Mouse (Mus musculus) adrenal gland, adult (tissue): ENCODE measurements around the gene Terb1.

Experiments used
- DNase-seq, 2 experiments: peaks; one replicate each; pipeline ENCODE4 v3.0.0; 2022 to 2023; ENCODE audit warnings: low spot score in 1 of 2; ENCODE audit not compliant: inconsistent age in 2 of 2

Gene Terb1

DNA sequence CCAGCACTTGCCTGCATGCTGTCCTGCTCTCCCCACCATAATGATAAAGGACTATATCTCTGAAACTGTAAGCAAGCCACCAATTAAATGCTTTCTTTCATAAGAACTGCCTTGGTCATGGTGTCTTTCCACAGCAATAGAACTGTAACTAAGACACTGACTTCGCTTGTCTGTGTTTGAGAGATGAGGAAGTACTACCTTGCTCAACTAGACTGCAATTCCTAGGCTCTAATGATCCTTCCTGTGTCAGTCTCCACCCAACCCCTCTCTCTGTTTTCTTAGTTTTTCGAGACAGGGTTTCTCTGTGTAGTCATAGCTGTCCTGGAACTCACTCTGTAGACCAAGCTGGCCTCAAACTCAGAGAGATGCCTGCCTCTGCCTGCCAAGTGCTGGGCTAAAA, 42.2 kb downstream of the Terb1 start:
- no peak for DNase-seq

DNA sequence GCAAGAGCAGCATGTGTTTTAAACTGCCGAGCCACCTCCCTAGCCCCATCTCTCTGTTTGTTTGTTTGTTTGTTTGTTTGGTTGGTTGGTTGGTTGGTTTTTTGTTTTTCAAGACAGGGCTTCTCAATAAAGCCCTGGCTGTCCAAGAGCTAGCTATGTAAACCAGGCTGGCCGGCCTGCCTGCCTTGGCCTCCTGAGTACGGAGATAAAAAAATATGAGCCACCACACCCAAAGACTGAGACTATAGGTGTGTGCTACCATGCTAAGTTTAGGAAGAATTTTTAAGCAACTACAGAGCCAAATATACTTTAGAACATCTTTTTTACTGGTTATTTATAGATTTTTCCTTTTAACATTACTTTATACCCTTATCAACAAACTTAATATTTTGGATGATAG, 57.5 kb downstream of the Terb1 start:
- no peak for DNase-seq

DNA sequence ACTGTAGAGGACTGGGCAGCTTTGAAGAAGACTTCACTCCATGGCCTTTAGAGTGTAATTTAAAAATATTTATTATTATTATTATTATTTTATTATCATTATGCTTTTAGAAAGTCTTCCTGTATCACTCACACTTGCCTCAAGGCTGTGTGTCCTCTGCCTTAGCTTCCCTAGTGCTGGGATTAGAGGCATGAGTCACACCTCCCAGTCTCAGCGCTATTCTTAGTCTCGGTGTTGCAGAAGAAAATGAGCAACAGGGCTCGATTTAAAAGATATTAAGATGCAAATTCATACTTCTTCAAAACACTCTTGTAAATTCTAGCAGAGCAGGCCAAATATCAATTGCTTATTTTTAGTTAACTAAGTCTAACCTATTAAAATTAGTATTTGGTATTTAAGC, 60.9 kb downstream of the Terb1 start:
- peak in 1 of 2 experiments; percentile 36 for DNase-seq

DNA sequence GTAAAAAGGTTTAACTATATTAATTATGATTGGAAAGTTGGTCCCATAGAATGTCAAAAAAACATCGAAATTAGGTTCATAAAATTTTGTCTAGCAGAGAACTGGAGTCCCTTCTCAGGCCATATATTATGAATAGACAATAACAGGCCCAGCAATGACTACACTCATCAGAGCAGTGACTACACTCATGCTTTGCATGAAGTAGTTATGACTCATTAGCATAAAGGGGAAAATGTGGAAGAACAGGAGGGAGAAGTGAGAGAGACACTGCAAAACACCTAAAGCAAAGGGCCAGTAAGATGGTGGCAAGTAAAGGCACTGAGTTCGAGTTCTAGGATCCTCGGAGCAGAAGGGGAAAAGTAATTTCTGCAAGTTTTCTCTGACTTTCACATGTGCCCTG, 63.7 kb downstream of the Terb1 start:
- no peak for DNase-seq

DNA sequence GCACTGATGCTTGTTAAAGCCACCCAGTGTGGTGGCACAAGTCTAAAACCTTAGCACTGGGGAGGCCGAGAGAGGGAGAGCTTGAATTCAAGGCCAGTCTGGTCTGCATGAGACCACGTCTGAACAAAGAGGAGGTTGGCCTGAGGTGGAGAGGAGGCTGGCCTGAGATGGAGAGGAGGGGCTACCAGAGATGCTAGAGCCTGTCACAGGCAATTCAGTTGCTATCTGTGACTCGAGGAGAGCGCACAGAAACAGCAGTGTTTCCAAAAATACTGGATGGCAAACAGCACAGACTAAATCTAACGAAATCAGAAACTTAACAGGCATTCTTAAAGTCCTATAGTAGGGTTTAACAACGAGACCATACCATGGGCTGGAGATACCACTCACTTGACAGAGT, 64.5 kb downstream of the Terb1 start:
- DNase-seq = peak in 1 of 2 experiments; percentile 13

DNA sequence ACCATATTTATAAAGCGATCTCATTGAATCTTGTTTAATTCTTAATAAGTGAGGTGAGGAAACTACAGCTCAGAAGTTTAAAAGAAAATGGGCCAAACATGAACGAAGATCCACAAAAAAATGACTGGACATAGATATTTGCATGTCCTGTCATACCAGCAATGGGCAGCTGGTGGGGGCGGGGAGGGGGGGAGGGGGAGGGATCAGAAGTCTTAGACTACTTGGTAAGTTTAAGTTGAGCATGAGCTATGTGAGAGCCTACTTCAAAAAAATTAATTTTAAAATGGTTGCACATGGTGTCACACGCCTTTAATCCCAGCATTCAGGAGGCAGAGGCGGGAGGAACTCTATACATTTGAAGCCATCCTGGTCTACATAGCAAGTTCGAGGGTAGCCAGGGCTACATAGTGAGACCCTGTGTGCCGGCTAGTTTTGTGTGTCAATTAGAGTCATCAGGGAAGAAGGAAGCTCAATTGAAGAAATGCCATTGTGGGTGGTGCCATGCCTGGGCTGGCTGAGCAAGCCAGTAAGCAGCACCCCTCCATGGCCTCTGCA, 66.5 kb downstream of the Terb1 start:
- DNase-seq = no peak

DNA sequence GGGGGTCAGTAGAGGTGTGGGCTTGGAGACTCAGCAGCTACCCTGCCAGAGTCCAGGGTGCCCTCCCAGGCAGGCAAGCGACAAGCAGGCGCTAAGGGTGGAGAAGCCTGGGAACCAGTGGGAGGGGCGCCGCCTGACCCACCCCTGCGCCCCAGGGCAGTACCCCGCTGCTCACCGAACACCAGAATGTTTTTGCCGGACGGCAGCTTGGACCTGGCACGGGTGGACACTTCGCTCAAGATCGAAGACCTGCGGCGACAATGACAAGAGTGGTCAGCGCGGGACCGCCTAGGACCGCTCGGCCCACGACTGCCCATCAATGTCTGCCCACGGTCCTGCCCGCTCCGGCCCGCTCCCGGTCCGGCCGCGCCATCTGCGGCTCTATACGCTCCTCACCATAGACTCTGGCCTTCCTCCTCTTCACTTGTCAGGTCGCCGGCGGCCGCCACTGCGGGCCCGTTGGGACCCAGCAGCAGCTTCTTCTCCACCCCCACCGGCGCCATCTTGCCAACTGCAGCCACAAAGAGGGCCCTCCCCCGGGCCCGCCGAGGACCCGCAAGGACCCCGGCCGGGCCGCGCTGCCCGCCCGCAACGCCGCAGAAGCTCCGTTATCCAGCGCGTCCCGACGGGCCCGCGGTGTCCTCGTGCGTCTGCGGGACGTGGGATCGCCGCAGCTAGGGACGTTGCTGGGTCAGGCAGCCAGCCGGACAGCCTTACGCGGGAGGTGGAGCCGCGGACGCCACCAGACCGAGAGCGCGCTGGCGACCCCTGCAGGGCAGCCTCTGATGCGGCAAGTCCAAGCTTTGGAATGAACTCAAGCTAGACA, 67.2 kb downstream of the Terb1 start, which contains the start of gene Dync1li2:
Gene Dync1li2 (minus strand): TSS at position 749 of the 826 bp plus-strand sequence.
- DNase-seq = peak; percentile 92 to 98

DNA sequence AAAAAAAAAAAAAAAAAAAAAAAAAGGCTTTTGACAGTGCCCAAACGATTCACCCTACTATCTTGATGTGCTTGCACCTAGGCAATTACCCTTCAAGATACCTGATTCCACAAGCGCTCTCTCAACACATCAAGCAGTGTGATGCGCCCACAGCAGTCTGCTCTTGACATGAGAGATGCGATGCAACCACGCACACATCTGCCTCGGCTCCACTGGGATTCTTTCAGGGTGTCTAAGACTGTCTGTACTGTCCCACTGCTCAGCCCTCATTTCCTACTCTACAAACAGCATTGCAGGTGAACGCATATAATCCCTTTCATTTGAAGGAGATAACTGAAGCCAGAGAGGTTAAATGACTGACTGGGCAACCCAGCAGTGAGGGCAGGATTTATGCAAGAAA, 68.1 kb downstream of the Terb1 start:
- DNase-seq = no peak

DNA sequence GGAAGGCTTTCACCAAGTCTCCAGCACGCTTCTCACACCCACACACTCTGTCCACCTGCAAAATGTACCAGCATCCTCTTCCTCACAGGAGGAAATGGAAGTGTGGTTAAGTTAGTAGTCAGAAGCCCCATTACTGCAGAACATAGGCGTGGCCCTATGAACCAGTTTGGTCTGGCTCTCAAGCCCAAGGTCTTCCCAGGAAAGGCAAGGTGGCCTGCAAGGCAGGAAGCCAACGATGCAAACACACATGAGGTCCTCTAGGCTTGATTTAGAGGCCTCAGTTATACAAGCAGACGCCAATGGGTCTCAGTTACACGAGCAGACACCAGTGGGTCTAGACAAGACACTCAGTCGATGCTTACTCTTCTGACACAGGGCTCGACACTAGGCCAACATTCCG, 70.2 kb downstream of the Terb1 start:
- DNase-seq = no peak

DNA sequence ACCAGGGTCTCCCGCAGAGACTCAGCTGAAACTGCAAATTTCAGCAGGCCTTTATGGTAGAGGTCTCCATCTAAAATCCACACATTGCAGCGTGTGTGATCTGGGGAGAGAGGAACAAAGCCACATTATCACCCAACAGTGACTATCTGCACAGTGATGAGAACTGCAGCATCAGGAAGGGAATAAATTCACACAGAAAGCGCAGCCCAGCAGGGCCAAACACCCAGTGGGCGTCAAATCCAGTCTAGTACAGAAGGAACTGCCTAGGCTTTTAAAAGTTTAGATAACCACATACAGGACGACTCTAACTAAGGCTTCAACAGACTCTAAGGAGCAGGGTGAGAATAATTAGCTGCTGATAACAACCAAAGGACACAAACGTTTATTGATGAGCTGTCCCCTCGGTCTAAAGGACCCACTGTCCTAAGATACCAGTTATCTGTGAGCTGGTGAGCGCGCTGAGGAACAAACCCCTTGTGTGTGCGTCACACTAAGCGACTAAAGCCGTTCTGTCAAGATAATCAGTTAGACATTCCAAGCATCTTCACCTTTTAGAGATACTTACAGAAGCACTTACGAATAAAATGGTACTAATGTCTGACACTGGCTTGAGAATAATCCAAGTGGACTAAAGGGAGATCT, 72.1 kb downstream of the Terb1 start:
- DNase-seq = no peak

DNA sequence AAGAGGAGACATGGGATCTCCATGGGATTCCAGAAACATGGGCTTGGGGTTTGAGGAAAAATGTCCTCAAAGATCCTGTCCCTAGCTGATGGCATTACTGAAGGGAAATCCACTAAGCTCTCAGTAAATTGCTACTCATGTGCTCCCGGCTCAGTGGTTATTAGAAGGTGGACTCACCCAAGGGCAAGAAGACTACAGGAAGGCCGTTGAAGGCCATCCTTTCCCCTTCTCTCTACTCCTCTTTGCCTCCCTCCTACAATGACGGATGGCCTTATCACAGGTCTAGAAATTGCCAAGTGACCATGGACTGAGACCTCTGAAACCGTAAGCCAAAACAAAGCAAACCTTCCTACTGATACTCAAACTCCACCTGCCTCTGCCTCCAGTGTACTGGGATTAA, 73.1 kb downstream of the Terb1 start:
- DNase-seq = peak in 1 of 2 experiments; percentile 56

DNA sequence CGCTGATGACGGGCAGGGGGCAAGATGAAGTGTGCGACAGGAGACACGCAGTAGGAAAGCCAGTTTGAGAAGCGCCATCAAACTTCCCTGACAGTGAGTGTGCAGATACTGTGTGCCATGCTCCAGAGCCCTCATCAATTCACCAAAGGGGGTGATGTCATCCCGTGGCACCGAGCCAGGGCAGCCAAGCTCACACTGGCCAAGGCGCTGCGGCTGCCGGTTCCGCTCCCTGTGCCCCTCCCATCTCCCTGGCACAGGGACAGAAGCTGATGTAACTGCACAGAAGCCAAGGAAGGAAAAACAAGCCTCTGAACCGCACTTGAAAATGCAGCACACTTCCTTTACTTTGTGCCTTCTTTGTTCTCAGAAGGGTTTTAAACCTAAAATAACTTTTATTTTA, 73.7 kb downstream of the Terb1 start:
- peak; percentile 100 for DNase-seq

DNA sequence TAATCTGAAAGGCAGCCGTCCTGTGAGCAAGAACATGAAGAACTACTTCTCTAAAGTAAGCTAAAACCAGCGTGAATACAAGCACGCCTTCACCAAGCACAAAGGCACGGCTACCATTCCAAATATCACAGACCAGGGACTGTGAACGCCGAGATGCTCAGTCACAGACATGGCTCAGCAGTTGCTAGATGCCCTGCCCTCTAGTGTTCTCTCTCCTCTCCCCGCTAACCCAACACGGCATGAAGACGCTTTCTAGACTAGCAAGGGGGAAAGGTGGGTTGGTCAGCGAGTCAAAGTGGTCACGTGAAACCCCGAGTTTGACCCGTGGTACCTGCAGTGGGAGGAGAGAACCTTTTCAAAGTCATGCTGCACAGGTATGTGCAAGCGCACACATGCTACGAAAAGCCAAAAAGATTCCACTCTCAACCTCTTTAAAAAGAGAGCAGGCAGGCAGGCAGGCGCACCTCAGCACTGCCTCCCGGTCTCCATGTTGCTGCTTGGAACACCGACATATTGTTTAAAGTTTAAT, 74.8 kb downstream of the Terb1 start:
- peak in 1 of 2 experiments; percentile 44 for DNase-seq

DNA sequence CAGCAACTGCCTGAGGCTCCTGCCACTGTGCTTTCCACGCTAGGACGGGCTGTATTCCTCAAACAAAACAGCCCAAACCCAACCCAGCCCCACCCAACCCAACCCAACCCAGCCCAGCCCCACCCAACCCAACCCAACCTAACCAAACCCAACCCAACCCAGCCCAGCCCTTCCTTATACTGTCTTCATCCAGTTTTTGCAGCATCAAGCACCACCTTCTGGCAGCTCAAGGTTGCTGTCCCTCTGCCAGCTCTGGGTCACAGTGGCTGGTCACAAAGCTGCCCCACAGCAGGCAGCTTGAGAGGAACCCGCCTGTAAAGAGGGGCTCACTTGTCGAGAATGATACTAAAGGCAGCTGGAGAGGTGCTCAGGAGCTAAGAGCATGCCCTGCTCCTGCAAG, 75.4 kb downstream of the Terb1 start:
- DNase-seq = peak; percentile 74 to 84

DNA sequence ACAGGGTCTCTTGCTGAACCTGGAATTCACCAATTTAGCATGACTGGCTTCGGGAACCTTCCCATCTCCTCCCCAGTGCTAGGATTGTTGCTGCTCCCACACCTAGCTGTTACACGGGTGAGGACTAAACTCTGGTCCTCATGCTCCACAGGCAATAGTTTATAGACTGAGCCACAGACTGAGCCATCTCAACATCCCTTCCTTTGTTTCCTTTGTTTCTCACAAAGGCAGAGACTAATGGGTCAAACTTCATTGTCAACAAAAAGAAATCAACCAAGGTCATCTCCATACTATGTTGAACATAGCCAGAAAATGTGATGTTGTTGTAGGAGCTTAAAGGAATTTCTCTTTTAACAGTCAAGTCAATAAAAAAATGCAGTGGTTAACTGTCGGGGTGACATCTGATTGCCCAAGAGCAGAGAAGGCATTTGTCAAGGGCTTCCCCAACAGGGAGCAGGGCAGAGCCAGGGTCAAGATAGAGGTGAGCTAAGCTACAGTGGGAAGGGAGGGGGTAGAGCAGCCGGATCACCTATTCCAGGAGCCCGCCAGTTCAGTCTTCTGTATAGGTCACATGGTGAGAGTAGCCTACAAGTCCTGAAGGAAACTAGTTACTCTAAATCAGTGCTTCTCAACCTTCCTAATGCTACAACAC, 76.4 kb downstream of the Terb1 start:
- peak in 1 of 2 experiments; percentile 54 for DNase-seq

DNA sequence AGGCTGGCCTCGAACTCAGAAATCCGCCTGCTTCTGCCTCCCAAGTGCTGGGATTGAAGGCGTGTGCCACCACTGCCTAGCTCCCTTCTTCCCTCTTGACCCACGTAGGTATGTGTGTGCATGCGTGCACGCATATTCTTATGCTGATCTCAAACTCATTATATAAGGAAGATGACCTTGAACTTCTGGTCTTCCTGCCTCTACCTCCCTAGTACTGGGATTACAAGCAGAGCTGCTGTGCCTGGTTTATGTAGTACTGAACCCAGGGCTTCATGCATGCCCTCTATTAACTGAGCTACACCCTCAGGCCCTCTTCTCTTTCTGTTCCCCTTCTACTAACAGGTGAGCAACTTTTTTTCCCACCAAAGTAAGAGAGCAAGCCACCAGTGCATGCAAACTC, 77.1 kb downstream of the Terb1 start:
- DNase-seq = no peak

DNA sequence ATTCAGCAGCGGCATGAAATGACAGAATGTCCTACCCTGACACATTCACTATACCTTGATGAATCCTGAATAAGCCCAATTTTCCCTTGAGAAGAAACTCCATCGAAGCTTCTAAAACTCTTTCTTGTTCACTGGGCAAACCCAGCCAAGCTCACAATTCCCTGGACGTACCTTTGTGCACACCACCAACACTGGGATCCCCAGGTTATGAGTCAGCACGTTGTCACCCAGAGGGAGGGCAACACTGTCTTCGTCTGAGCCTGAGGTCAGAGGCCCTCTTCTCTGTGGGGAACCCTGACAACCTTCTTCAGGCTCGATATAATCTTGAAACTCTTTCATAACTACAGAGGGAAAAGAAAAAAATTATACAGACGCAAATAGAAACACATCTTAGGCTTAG, 79.5 kb downstream of the Terb1 start:
- DNase-seq = peak in 1 of 2 experiments; percentile 42

DNA sequence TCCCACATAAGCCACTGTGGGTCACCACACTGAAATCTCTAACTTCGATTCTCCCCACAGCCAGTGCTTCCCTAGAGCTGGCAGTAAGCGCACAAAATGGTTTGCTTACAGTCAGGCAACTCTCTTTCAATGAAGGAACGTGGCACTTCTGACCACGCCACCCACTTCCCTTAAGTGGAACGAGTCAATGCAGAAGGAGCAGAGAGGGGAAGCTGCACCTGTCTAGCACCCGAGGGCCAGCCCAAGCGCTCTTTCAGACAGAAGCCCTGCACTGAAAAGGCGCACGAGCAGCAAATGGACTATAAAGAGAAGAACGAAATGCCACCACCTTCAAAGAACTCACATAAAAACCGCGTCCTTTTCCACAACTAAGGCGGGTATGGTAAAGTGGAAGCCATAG, 82.0 kb downstream of the Terb1 start:
- no peak for DNase-seq

DNA sequence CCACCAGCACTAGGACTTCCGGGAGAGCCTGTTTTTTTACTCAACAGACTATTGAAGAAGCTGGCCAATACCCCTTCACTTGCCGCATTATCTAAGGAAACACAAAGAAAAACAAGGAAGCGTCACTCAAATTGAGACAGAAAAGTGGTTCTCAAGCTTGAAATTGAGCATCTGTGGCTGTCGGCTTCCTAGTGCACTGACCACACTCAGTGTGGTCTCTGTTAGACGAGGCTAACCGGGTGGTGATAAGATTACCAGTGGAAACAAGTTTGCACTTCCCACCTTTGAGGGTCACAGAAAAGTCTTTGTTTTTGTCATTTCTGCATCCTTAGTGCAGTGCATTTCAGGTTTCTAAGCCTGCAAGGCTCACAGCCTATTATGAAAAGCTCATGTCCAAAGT, 87.4 kb downstream of the Terb1 start:
- DNase-seq = no peak

DNA sequence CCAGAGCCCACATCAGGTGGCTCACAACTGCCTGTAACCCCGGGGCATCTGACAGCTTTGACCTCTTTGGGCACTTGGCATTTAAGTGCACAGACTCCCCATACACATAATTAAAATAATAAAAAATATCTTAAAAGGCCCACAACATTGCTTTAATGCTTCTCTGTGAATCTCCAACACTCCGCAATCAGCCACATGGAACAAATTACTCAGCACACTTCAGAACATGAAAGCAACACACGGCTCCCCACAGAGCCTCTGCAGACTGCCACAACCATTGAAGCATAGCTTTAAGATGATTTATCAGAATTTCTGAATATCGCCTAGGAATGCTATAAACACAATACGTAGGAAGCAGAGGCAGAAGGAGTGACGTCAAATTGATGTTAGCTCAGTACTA, 93.7 kb downstream of the Terb1 start:
- DNase-seq = no peak

DNA sequence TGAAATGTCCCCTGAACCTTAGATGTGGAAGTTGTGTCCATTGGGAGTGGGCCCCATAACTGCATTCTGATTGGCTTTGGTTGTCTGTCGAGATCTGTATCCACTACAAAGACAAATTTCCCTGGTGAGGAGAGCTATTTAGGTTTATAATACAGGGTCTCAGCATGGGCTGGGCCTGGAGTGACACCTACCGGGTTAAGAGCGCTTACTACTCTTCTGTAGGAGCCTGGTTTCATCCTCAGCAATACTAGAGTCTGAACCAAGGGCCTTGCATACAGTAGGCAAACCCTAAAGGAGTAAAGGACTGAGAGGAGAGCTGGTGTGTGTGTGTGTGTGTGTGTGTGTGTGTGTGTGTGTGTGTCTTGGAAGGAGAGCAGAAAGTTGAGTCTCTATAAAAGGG, 95.5 kb downstream of the Terb1 start:
- DNase-seq = no peak
